Mouse (Mus musculus): ENCODE data around the gene Nacc2.
A peak's percentile ranks its signal among the peaks of the same experiment; 100 is the strongest.

Gene Nacc2

GRCm38 (mm10) chr2:26139545-26140206 is 16.7 kb upstream of the Nacc2 start:
- no peak for DNase-seq (ENCODE audit: low spot score)

GRCm38 (mm10) chr2:26139034-26139544 is 16.1 kb upstream of the Nacc2 start:
- DNase-seq (ENCODE audit: low spot score): no peak

- no peak for DNase-seq (ENCODE audit: low spot score)
Measured at GRCm38 (mm10) chr2:26138252-26139033, 15.4 kb upstream of the Nacc2 start.

- DNase-seq (ENCODE audit: low spot score): no peak
Measured at GRCm38 (mm10) chr2:26134591-26134990, 11.6 kb upstream of the Nacc2 start.

GRCm38 (mm10) chr2:26132628-26133551 is 9.9 kb upstream of the Nacc2 start:
- DNase-seq (ENCODE audit: low spot score): peak; percentile 87

GRCm38 (mm10) chr2:26131327-26131726 is 8.3 kb upstream of the Nacc2 start:
- DNase-seq (ENCODE audit: low spot score): no peak

- no peak for DNase-seq (ENCODE audit: low spot score)
Measured at GRCm38 (mm10) chr2:26129962-26130361, 6.9 kb upstream of the Nacc2 start.

- DNase-seq (ENCODE audit: low spot score): no peak
Measured at GRCm38 (mm10) chr2:26129346-26129745, 6.3 kb upstream of the Nacc2 start.

GRCm38 (mm10) chr2:26122171-26123078 is 595 bp downstream of the Nacc2 start:
- DNase-seq (ENCODE audit: low spot score): no peak

- DNase-seq (ENCODE audit: low spot score): no peak
Measured at GRCm38 (mm10) chr2:26121541-26122083, 1.4 kb downstream of the Nacc2 start.

GRCm38 (mm10) chr2:26119626-26120025 is 3.4 kb downstream of the Nacc2 start:
- DNase-seq (ENCODE audit: low spot score): no peak

GRCm38 (mm10) chr2:26119310-26119592 is 3.8 kb downstream of the Nacc2 start:
- DNase-seq (ENCODE audit: low spot score): no peak

- peak; percentile 82 for DNase-seq (ENCODE audit: low spot score)
Measured at GRCm38 (mm10) chr2:26118584-26119309, 4.3 kb downstream of the Nacc2 start.

- peak; percentile 53 for DNase-seq (ENCODE audit: low spot score)
Measured at GRCm38 (mm10) chr2:26117580-26117979, 5.4 kb downstream of the Nacc2 start.

GRCm38 (mm10) chr2:26116550-26116949 is 6.5 kb downstream of the Nacc2 start:
- DNase-seq (ENCODE audit: low spot score): no peak

GRCm38 (mm10) chr2:26115215-26115614 is 7.8 kb downstream of the Nacc2 start:
- no peak for DNase-seq (ENCODE audit: low spot score)

- DNase-seq (ENCODE audit: low spot score): no peak
Measured at GRCm38 (mm10) chr2:26108237-26108636, 14.8 kb downstream of the Nacc2 start.

- no peak for DNase-seq (ENCODE audit: low spot score)
Measured at GRCm38 (mm10) chr2:26107011-26107410, 16.0 kb downstream of the Nacc2 start.

- no peak for DNase-seq (ENCODE audit: low spot score)
Measured at GRCm38 (mm10) chr2:26106233-26106632, 16.8 kb downstream of the Nacc2 start.

- DNase-seq (ENCODE audit: low spot score): no peak
Measured at GRCm38 (mm10) chr2:26100296-26100695, 22.7 kb downstream of the Nacc2 start.
